Mouse (Mus musculus): Measurements from ENCODE around the gene Sorcs3. TPM values are rescaled to one million over a fixed set of nuclear protein-coding genes. Genes with fewer than 3 reads are reported as not detected.

Gene Sorcs3
- polyA plus RNA-seq (2015; fragmentation: Nextera tagmentation; extraction: Ambion mirVana) = 13.6 and 17.4 TPM in 2 replicates

DNA sequence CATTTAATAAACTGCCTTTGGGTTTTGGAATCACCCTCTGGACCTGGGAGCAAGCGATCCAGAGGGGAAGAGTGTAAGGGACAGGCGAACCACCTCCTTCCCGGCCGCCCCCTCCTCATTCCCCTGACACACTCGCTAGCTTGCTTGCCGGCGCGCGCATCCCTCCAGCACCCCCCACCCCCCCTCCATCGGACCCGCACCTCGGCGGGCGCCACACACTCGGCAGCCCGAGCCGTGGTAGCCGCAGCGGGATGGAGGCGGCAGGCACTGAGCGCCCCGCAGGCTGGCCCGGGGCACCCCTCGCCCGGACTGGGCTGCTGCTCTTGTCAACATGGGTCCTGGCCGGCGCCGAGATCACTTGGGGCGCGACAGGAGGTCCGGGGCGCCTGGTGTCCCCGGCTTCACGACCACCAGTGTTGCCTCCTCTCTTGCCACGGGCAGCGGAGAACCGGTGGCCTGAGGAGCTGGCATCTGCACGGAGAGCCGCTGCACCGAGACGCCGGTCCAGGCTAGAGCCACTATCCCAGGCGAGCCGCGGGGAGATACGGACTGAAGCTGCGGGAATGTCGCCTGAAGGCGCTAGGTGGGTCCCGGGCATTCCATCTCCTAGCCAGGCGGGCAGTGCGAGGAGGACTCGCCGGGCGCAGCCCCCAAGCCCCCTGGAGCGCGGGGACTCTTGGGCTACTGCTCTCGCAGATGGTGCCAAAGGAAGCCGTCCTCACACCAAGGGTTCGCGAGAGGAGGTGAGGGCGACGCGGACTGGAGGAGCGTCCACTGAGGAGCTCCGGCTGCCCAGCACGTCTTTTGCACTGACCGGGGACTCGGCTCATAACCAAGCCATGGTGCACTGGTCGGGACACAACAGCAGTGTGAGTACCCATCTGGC is at the start of gene Sorcs3:
TSS of gene Sorcs3 (plus strand) at position 97 of the 886 bp plus-strand sequence.
- under 1% methylated on average over 70 of the region's 70 CpGs for WGBS
- H3K4me3 ChIP-seq (replicated peaks) = peak within 1 kb of the TSS; percentile 64
- peak within 1 kb of the TSS; percentile 83 for H3K27ac ChIP-seq (replicated peaks)
- peak within 1 kb of the TSS; percentile 97 for H3K4me2 ChIP-seq
- peak; percentile 58 for ATAC-seq (ENCODE audit: low FRiP score)
- no peaks in the 10 kb centered on the region for H3K27me3 ChIP-seq (replicated peaks)
- peaks cover 47% of the 10 kb centered on the region for H3K4me1 ChIP-seq
- no peaks in the 10 kb centered on the region for H3K9me3 ChIP-seq (replicated peaks)
- no peaks in the 10 kb centered on the region for H3K36me3 ChIP-seq
- H3K9ac ChIP-seq (replicated peaks) = peak within 1 kb of the TSS; percentile 74

DNA sequence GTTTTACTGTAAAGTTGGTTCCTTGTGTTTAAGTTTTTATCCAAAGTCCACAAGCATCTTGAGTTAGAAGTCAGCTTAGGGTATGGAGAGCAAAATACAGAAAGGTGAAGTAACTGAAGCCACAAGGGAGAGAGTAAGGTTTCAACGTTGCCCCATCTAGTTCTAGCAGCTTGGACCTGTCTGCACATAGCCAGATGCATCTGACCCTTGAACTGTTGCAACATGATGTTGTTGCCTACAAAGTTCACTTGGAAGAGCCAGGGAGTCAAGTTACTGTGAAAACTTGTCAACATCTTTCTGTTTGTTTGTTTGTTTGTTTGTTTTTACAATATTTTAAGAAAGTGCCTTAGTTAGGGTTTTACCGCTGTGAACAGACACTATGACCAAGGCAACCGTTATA is 40.5 kb upstream of the Sorcs3 start:
- H3K4me1 ChIP-seq = no peaks in the 10 kb centered on the region
- no peak overlapping the region for H3K27ac ChIP-seq (replicated peaks)
- no peak overlapping the region for H3K9ac ChIP-seq (replicated peaks)
- H3K4me2 ChIP-seq = no peak overlapping the region
- WGBS = 94% methylated on average over 3 of the region's 3 CpGs
- H3K9me3 ChIP-seq (replicated peaks) = no peaks in the 10 kb centered on the region
- no peak for ATAC-seq (ENCODE audit: low FRiP score)
- H3K36me3 ChIP-seq = no peaks in the 10 kb centered on the region
- no peaks in the 10 kb centered on the region for H3K27me3 ChIP-seq (replicated peaks)
- no peak overlapping the region for H3K4me3 ChIP-seq (replicated peaks)

GRCm38 (mm10) chr19:48167110-48167509 is 38.7 kb upstream of the Sorcs3 start:
- no peak for ATAC-seq (ENCODE audit: low FRiP score)
- WGBS = 76% methylated on average over 1 of the region's 1 CpGs
- Histone ChIP-seq H3K9me3 (replicated peaks) (no peaks in the 10 kb centered on the region), H3K27ac (replicated peaks) (no peak overlapping the region), H3K4me3 (replicated peaks) (no peak overlapping the region), H3K27me3 (replicated peaks) (no peaks in the 10 kb centered on the region), H3K4me1 (no peaks in the 10 kb centered on the region), H3K4me2 (no peak overlapping the region), H3K36me3 (no peaks in the 10 kb centered on the region), H3K9ac (replicated peaks) (no peak overlapping the region)

GRCm38 (mm10) chr19:48168284-48168683 is 37.5 kb upstream of the Sorcs3 start:
- H3K9me3 ChIP-seq (replicated peaks) = no peaks in the 10 kb centered on the region
- H3K4me1 ChIP-seq = no peaks in the 10 kb centered on the region
- H3K36me3 ChIP-seq = no peaks in the 10 kb centered on the region
- no peaks in the 10 kb centered on the region for H3K27me3 ChIP-seq (replicated peaks)
- no peak overlapping the region for H3K4me3 ChIP-seq (replicated peaks)
- H3K4me2 ChIP-seq = no peak overlapping the region
- no peak overlapping the region for H3K27ac ChIP-seq (replicated peaks)
- ATAC-seq (ENCODE audit: low FRiP score) = no peak
- WGBS = 56% methylated on average over 5 of the region's 5 CpGs
- no peak overlapping the region for H3K9ac ChIP-seq (replicated peaks)

DNA sequence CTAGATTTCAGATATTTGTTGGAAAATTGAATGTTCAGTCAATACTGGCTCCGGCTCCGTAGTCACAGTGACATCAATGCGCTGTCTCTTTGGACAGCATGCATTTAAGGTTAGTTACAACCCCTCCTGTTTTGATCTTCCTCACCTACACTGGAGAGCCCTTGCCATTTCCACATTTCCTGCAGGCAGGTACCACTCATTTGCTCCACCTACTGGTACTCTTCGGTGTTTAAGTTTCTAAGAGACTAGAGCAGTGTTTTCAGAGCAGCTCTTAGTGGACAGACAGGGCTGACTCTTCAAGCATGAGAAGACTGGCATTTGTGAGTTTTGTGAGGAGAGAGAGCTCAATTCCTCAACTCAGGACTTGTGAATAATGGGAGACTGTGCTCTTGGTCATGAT is 31.1 kb upstream of the Sorcs3 start:
- Histone ChIP-seq H3K27me3 (replicated peaks) (no peaks in the 10 kb centered on the region), H3K4me1 (no peaks in the 10 kb centered on the region), H3K4me3 (replicated peaks) (no peak overlapping the region), H3K9me3 (replicated peaks) (no peaks in the 10 kb centered on the region), H3K4me2 (no peak overlapping the region), H3K36me3 (no peaks in the 10 kb centered on the region), H3K27ac (replicated peaks) (no peak overlapping the region), H3K9ac (replicated peaks) (no peak overlapping the region)
- no peak for ATAC-seq (ENCODE audit: low FRiP score)
- 71% methylated on average over 4 of the region's 4 CpGs for WGBS

DNA sequence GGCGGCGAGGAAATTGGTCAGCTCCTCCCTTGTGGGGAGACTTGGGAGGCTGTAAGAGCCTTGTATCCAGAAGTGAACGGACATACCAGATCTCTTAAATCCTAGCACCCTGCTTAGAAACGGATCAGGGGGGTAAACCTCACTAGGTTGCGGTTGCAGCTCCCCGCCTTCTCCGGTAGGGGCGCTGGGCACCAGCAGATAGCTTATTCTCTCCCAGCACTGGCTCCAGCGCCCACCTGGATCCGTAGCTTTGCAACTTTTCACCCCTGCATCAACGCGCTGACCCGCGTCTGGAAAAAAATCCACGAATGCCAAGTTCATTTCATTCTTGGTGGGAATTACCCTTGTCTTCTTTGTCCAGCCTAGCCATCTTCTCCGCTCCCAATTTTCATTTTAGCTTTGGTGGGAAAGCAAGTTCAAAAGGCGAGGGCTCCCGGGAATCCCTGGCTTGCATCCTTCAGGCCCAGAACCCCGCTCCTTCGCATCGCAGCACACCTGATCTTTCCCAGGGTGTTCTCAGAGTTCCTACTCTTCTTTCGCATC is 1.8 kb upstream of the Sorcs3 start:
- Histone ChIP-seq H3K4me3 (replicated peaks) (peak overlapping the region; percentile 64), H3K27ac (replicated peaks) (0 out of 2 replicates have a peak overlapping the region, but pooled peaks have one; percentile 83), H3K4me1 (peaks cover 29% of the 10 kb centered on the region), H3K36me3 (no peaks in the 10 kb centered on the region), H3K9me3 (replicated peaks) (no peaks in the 10 kb centered on the region), H3K4me2 (peak overlapping the region; percentile 97), H3K9ac (replicated peaks) (peak overlapping the region; percentile 74), H3K27me3 (replicated peaks) (no peaks in the 10 kb centered on the region)
- WGBS = 2% methylated on average over 22 of the region's 22 CpGs
- no peak; the same call in 1 of the 2 replicates for ATAC-seq (ENCODE audit: low FRiP score)

GRCm38 (mm10) chr19:48204476-48204875 is 1.3 kb upstream of the Sorcs3 start:
- Histone ChIP-seq H3K36me3 (no peaks in the 10 kb centered on the region), H3K4me3 (replicated peaks) (peak overlapping the region; percentile 64), H3K9me3 (replicated peaks) (no peaks in the 10 kb centered on the region), H3K4me2 (peak overlapping the region; percentile 97), H3K27ac (replicated peaks) (peak overlapping the region; percentile 83), H3K4me1 (peaks cover 34% of the 10 kb centered on the region), H3K9ac (replicated peaks) (peak overlapping the region; percentile 74), H3K27me3 (replicated peaks) (no peaks in the 10 kb centered on the region)
- under 1% methylated on average over 8 of the region's 8 CpGs for WGBS
- no peak for ATAC-seq (ENCODE audit: low FRiP score)

DNA sequence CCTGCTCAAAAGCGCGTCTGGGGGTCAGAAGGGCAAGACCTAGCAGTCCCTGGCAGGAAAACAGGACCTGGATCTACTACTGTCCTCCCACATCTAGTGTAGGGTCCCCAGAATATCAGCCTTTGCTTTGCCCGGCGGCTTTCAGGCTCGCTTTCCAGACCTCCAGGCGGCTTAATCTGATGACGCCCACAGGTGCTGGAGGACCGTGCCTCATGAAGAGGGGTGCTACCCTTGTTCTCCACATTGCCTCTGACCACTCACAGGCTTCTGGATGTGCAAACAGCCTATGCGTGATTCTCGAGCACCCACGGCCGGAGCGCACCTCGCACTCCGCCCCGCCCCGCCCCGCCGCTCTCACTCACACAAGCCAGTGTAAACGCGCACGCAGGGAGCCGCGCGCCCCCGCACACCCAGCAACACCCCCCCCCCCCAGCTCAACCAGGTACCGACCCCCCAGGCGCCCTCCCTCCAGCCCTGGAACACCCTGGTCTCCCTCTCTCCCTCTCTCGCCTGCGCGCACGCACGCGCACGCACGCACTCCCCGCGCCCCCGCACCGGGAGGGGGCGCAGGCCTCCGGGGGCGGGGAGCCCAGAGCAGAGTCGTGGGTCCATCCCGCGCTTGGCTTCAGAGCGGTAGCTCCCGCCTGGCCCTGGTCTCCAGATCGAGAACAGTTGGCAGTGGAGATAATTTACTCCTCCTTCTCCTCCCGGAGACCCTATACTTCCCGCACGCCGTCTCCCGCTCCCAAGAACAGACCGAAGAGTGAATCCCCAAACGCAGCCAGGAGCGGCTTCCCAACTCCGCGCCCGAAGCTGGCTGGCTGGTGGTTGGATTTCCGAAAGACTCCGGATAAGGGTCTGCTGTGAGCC is 698 bp upstream of the Sorcs3 start:
- peak; percentile 79 for ATAC-seq (ENCODE audit: low FRiP score)

GRCm38 (mm10) chr19:48206861-48207730 is 1.3 kb downstream of the Sorcs3 start:
- H3K9me3 ChIP-seq (replicated peaks) = no peaks in the 10 kb centered on the region
- peak overlapping the region; percentile 97 for H3K4me2 ChIP-seq
- WGBS = 1% methylated on average over 21 of the region's 21 CpGs
- 0 out of 2 replicates have a peak, but pooled peaks have one; percentile 4 for ATAC-seq (ENCODE audit: low FRiP score)
- peaks cover 3% of the 10 kb centered on the region; the same call in 1 of the 2 replicates for H3K36me3 ChIP-seq
- peak overlapping the region; percentile 83 for H3K27ac ChIP-seq (replicated peaks)
- peak overlapping the region; percentile 74 for H3K9ac ChIP-seq (replicated peaks)
- H3K27me3 ChIP-seq (replicated peaks) = no peaks in the 10 kb centered on the region
- peak overlapping the region; percentile 64 for H3K4me3 ChIP-seq (replicated peaks)
- peaks cover 47% of the 10 kb centered on the region for H3K4me1 ChIP-seq

More for the DNA sequence above, 698 bp upstream of the Sorcs3 start:
- Histone ChIP-seq H3K4me2 (peak overlapping the region; percentile 97), H3K4me1 (peaks cover 40% of the 10 kb centered on the region), H3K4me3 (replicated peaks) (peak overlapping the region; percentile 64), H3K27me3 (replicated peaks) (no peaks in the 10 kb centered on the region), H3K36me3 (no peaks in the 10 kb centered on the region), H3K9ac (replicated peaks) (peak overlapping the region; percentile 74), H3K9me3 (replicated peaks) (no peaks in the 10 kb centered on the region), H3K27ac (replicated peaks) (peak overlapping the region; percentile 83)
- WGBS = 2% methylated on average over 47 of the region's 62 CpGs

DNA sequence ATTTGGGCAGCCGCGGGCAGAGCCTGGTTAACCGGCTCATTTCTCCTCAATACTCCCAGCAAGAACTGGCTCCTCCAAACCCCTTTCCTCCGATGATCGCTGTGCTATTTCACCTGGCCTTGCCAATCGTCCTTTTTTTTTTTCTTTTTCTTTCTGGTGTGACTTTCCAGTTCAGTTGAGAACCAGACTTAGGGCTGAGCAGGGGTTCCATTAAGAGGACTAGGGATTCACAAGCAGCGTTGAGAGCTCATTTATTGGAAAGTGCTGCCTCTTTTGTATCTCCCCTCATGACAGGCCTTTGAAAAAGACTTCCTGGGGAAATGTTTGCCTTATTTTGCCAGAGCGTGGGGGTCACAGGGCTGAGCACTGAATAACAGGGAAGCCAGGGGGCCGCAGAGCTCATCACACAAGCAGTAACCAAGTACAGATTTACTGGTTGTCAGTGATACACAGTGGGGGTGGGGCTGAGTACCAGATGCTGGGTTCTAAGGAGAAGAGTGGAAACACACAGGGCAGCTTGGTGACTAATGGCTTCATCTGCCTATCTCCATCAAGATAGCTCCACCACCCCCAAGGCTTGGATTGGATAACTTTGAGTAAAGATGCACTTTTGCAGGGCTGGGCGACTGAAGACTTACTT is 2.0 kb downstream of the Sorcs3 start:
- 6% methylated on average over 10 of the region's 10 CpGs for WGBS
- Histone ChIP-seq H3K36me3 (peaks cover 3% of the 10 kb centered on the region; the same call in 1 of the 2 replicates), H3K9me3 (replicated peaks) (no peaks in the 10 kb centered on the region), H3K9ac (replicated peaks) (peak overlapping the region; percentile 74), H3K4me1 (peaks cover 47% of the 10 kb centered on the region), H3K27me3 (replicated peaks) (no peaks in the 10 kb centered on the region), H3K4me3 (replicated peaks) (peak overlapping the region; percentile 64), H3K27ac (replicated peaks) (peak overlapping the region; percentile 42; the same call in 1 of the 2 replicates), H3K4me2 (peak overlapping the region; percentile 97)
- ATAC-seq (ENCODE audit: low FRiP score) = no peak

Data from neural tube, embryonic 15.5 days (tissue).